Mouse (Mus musculus) erythroid progenitor cell, adult 5-6 weeks (primary cell): ENCODE results near the gene Mageb18. TPM values are rescaled to one million over a fixed set of nuclear protein-coding genes. Genes with fewer than 3 reads are reported as not detected.
"Not testable (repeated sequence)": the region's sequence is repeated elsewhere in the genome, so short reads cannot be mapped to it uniquely, and the experiment has no call there.

Experiments
- ATAC-seq: replicated peaks from 2 replicates; pipeline ENCODE4 v1.8.0; 2016; ENCODE audit warnings: moderate number of reproducible peaks, mild to moderate bottlenecking, moderate TSS enrichment, inconsistent platforms; ENCODE audit not compliant: poor library complexity, low FRiP score, severe bottlenecking
- total RNA-seq, 2 experiments: library from RNA; stranded (forward) in 1 of 2; stranded (reverse) in 1 of 2; fragments of 150-400 nt in 1 of 2; fragments of 186-747, 209-891 nt in 1 of 2; gene quantifications; 2 replicates each; pipeline versions ENCODE4 v1.2.3 to v1.2.4; 2015 to 2017; ENCODE audit warnings: low replicate concordance in 2 of 2

The Mageb18 gene
- total RNA-seq (2015; ENCODE audit: low replicate concordance) (not detected in 2 replicates), total RNA-seq (2017; ENCODE audit: low replicate concordance) (not detected in 2 replicates)

GRCm38 (mm10) chrX:92599472-92599871 is at the start of gene Mageb18:
Gene Mageb18, minus strand, starts transcription at chrX:92599572.
- ATAC-seq = no peak

- no peak for ATAC-seq
Observed at GRCm38 (mm10) chrX:92612788-92613187, 13.4 kb upstream of the Mageb18 start.

DNA sequence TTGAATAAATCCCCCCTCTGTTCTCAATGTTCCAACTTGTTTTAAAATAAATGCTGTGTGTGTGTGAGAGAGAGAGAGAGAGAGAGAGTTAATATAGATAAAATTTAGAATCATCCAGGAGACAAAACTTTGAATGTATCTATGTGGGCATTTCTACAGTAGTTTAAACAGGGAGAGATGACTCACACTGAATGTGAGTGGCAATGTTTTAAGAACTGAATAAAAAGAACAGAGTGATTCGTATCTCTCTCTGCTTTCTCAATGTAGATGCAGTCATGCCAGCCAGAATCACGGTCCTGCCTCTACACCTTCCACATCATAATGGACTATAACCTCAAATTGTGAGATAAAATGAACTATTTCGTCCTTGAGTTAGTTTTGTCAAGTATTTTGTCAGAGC is 11.1 kb upstream of the Mageb18 start:
- no peak for ATAC-seq

- ATAC-seq = no peak
Observed at GRCm38 (mm10) chrX:92597324-92597723, 2.0 kb downstream of the Mageb18 start.

- ATAC-seq = no peak
Observed at GRCm38 (mm10) chrX:92527826-92528225, 71.5 kb downstream of the Mageb18 start.

GRCm38 (mm10) chrX:92498254-92498653 is 101.1 kb downstream of the Mageb18 start:
- ATAC-seq = no peak

- not testable (repeated sequence) for ATAC-seq
Observed at GRCm38 (mm10) chrX:92489649-92490048, 109.7 kb downstream of the Mageb18 start, which contains the start of gene Gm5941. Gene Gm5941, plus strand, starts transcription at chrX:92489949.

DNA sequence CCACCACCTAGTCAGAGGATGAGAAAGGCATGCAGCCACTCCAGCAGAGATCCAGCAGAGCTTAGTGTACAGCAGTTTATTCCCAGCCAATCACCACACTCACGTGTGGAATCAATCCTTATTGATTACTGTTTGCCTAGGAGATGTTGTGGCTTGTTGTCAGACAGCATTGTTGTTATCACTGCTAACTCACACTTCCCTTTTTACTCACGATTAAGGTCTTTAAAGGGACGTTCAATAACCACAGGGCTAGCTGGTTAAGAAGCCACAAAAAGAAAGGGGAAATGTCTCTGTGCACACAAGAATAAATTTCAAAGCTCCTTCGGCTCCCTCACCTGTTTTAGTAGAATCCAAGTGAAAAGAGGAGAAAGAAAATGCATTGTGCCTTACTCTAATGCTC is 134.6 kb downstream of the Mageb18 start:
- no peak for ATAC-seq

- no peak for ATAC-seq
Observed at GRCm38 (mm10) chrX:92460496-92460895, 138.9 kb downstream of the Mageb18 start.

DNA sequence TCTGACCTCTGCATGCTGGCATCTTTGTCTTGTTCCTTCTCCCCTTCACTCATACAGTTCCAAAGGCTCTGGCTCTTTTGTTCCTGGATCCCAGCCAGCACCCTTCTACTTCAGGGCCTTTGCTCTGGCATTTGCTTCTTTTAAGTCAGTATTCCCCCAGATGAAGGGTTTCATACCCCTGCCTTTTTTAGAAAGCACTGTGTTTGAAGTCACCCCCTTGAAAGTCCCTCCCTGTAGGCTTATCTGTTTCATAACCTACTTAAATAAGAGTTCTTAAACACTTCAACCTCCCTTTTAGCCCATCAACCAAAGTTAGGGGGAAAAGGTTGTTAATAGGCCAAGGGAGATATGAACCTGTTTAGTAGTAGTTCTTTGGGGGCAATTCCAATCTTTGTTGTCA is 212.0 kb downstream of the Mageb18 start:
- no peak for ATAC-seq

GRCm38 (mm10) chrX:92342924-92343323 is 256.4 kb downstream of the Mageb18 start:
- ATAC-seq = no peak

DNA sequence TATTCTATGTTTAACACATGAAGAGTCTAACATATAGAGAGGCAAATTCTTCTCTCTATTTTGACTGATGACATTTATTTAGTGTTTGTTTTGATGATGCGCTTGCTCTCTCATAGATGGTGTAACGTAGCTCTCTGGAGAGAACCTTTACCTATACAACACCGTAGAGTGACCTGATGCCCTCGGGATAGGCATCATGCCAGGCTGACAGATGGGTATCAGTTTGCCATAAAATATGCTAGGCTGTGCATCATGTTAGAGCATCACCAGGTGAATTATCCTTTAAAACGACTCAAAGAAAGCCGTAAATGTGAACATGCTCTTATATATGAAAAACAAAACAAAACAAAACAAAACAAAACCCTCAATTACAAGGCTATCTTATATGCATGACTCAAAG is 258.5 kb downstream of the Mageb18 start:
- ATAC-seq = no peak

DNA sequence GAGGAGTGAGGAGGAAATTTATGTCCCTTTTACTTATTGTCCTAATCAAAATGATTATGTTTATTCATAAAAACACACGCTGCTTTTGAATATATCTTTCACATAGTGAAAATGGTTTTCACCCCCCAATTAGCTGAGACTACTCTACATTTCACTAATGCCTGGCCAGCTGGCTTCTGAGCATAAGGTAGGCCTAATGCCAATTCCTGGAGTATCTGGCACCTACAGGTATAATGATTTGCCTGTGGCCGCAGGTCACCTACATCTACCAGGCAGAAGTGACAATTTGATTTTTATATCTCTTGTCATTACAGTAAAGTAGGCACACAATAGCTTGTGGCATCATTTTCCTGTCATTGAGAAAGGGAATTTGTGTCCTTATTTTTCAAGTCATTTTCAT is 259.8 kb downstream of the Mageb18 start:
- no peak for ATAC-seq

- ATAC-seq = no peak
Observed at GRCm38 (mm10) chrX:92333459-92333858, 265.9 kb downstream of the Mageb18 start.

DNA sequence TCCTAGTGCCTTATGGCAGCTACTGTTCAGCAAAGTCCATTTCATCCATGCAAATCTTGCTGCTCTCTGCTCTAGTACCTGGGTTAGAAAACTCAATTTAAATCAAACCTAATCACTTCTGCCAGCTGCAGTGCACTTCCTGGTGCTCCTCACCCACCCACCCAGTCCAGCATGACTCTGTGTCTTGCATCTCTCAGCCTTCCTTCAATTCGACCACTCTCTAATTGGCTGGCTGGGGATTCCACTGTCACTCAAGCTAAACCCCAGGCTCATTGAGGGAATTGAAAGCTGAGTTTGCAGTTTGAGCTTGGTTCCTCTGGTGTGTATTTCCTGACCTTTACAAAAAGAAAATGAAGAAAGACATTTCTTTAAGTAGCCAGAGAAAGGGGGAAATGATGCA is 275.8 kb downstream of the Mageb18 start:
- ATAC-seq = no peak

- ATAC-seq = no peak
Observed at GRCm38 (mm10) chrX:92280619-92281018, 318.8 kb downstream of the Mageb18 start.

Other genes with a start within 250 kb of the Mageb18 start
- gene Gm5941, start 109.6 kb downstream of the Mageb18 start, total RNA-seq (2015; ENCODE audit: low replicate concordance) = not detected in 2 replicates
- not detected in 2 replicates for gene Gm5941, start 109.6 kb downstream of the Mageb18 start, total RNA-seq (2017; ENCODE audit: low replicate concordance)